Mouse (Mus musculus) kidney, adult 2 months (tissue): ENCODE results near the gene Mei1.

Experiments used
- CTCF ChIP-seq: fragments of 200-500 bp; conservative IDR thresholded peaks from 2 replicates; pipeline ENCODE4 v1.5.1; 2011; ENCODE audit warnings: low read depth, mild to moderate bottlenecking, control low read depth, low read length, moderate library complexity, mixed read lengths; ENCODE audit not compliant: insufficient read depth, insufficient read length
- POLR2A ChIP-seq: fragments of 200-500 bp; IDR thresholded peaks from one replicate; pipeline ENCODE4 v1.6.1; 2011; ENCODE audit warnings: low read depth, low read length, control low read depth

DNA sequence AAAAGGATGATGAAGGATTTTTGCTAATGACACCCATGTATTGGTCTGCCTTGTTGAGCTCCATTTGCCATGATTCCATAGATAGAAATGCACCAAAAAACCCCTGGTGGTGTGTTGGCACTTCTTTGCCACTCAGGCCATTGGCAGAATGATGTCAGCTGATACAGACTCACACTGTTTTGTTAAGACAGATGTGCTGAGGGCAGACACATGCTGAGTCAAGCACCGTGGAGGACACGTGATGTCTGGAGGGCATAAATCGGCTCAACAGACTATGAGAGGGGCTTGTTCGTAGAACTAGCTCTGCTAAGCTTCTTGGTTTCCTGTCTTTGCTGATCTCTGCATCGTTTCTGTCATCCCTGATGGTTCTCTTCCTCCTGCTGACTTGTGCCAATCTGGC, 17.3 kb upstream of the Mei1 start:
- TF ChIP-seq POLR2A (no peak), CTCF (no peak)
